Mouse (Mus musculus): ENCODE measurements around the gene Slc25a36.

Slc25a36 gene

GRCm38 (mm10) chr9:97106481-97107160, 4.3 kb downstream of the Slc25a36 start:
- DNase-seq: no peak

GRCm38 (mm10) chr9:97105400-97105985, 5.5 kb downstream of the Slc25a36 start:
- no peak for DNase-seq

GRCm38 (mm10) chr9:97103376-97104061, 7.4 kb downstream of the Slc25a36 start:
- DNase-seq: no peak

GRCm38 (mm10) chr9:97098985-97099384, 12.0 kb downstream of the Slc25a36 start:
- no peak for DNase-seq

- DNase-seq: no peak
Measured at GRCm38 (mm10) chr9:97096180-97096579, 14.8 kb downstream of the Slc25a36 start.

GRCm38 (mm10) chr9:97087850-97088249, 23.1 kb downstream of the Slc25a36 start:
- no peak for DNase-seq

GRCm38 (mm10) chr9:97084628-97085027, 26.3 kb downstream of the Slc25a36 start:
- no peak for DNase-seq

GRCm38 (mm10) chr9:97081106-97081862, 29.7 kb downstream of the Slc25a36 start:
- DNase-seq: no peak

GRCm38 (mm10) chr9:97069911-97070310, 41.0 kb downstream of the Slc25a36 start:
- no peak for DNase-seq

GRCm38 (mm10) chr9:97069466-97069865, 41.5 kb downstream of the Slc25a36 start:
- DNase-seq: no peak

GRCm38 (mm10) chr9:97068201-97069095, 42.5 kb downstream of the Slc25a36 start:
- DNase-seq: peak; percentile 74 to 90

GRCm38 (mm10) chr9:97067761-97068160, 43.2 kb downstream of the Slc25a36 start:
- no peak for DNase-seq

- DNase-seq: no peak
Measured at GRCm38 (mm10) chr9:97065885-97066284, 45.1 kb downstream of the Slc25a36 start.

- no peak for DNase-seq
Measured at GRCm38 (mm10) chr9:97065216-97065615, 45.7 kb downstream of the Slc25a36 start.

GRCm38 (mm10) chr9:97064161-97064560, 46.8 kb downstream of the Slc25a36 start:
- DNase-seq: no peak

- DNase-seq: no peak
Measured at GRCm38 (mm10) chr9:97061696-97062095, 49.3 kb downstream of the Slc25a36 start.

- no peak for DNase-seq
Measured at GRCm38 (mm10) chr9:97056541-97057338, 54.2 kb downstream of the Slc25a36 start.

- DNase-seq: no peak
Measured at GRCm38 (mm10) chr9:97055906-97056305, 55.1 kb downstream of the Slc25a36 start.

GRCm38 (mm10) chr9:97051176-97051575, 59.8 kb downstream of the Slc25a36 start:
- DNase-seq: no peak

GRCm38 (mm10) chr9:97046240-97046639, 64.7 kb downstream of the Slc25a36 start:
- DNase-seq: no peak

- DNase-seq: no peak
Measured at GRCm38 (mm10) chr9:97041633-97042032, 69.3 kb downstream of the Slc25a36 start.
